Mouse (Mus musculus): ENCODE results near the gene Grik3. TPM values are rescaled to one million over a fixed set of nuclear protein-coding genes. Genes with fewer than 3 reads are reported as not detected.

The Grik3 gene
- total and polyA plus RNA-seq, 3 experiments = under 0.01 TPM; not detected in 2

DNA sequence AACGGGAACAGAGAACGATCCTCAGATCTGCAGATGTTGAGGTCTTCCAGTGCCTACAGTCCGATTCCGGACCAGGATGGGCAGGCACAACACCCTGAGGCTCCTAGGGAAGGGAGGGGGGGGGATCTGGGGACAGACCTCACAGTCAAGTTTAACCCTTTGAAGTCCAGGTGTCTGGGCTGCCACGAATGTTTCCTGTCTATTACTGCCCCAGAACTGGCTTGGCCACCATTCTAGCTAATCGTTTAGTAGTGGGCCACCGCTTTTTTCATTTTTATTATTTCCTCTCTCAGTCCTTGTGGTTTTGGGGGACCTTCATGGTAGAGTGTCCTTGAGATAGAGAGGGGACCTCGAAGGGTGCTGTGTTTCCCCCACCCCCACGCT is 1.6 kb downstream of the Grik3 start:
- TF ChIP-seq ZNF384 (IDR thresholded peaks at IDR 0.05; ENCODE audit: low read depth, low read length) = no peak
- no peak for TF ChIP-seq RAD21 (IDR thresholded peaks at IDR 0.05; ENCODE audit: low read depth, low read length)
- no peak for TF ChIP-seq POLR2AphosphoS2 (IDR thresholded peaks at IDR 0.05; ENCODE audit: low read length)
- no peak for TF ChIP-seq CHD2 (IDR thresholded peaks at IDR 0.05; ENCODE audit: low read length)
- TF ChIP-seq NRF1 (IDR thresholded peaks at IDR 0.05; ENCODE audit: insufficient read depth, low read depth, low read length, poor library complexity, severe bottlenecking) = no peak
- no peak for TF ChIP-seq TBP (IDR thresholded peaks at IDR 0.05; ENCODE audit: low read depth, low read length)
- no peak for TF ChIP-seq USF1 (IDR thresholded peaks at IDR 0.05; ENCODE audit: low read depth, low read length)
- TF ChIP-seq BHLHE40 (IDR thresholded peaks at IDR 0.05; ENCODE audit: borderline replicate concordance, low read depth, low read length) = no peak
- Histone ChIP-seq H3K36me3 (ENCODE audit: control insufficient read depth in 1 of 2, insufficient read depth in 2 of 2, low read length in 2 of 2) (no peaks in the 10 kb centered on the region), H3K4me3 (ENCODE audit: control insufficient read depth in 1 of 2, insufficient read depth in 1 of 2, low read depth in 2 of 2, low read length in 2 of 2) (no peak overlapping the region), H3K27me3 (ENCODE audit: control insufficient read depth in 1 of 2, insufficient read depth in 2 of 2, low read length in 2 of 2) (no peaks in the 10 kb centered on the region), H3K27ac (ENCODE audit: control insufficient read depth, low read depth, low read length) (no peak overlapping the region), H3K4me1 (ENCODE audit: control insufficient read depth in 1 of 2, insufficient read depth in 2 of 2, low read length in 2 of 2) (no peaks in the 10 kb centered on the region), H3K9ac (ENCODE audit: control insufficient read depth, low read depth, low read length, poor library complexity, severe bottlenecking) (no peak overlapping the region), H3K9me3 (replicated peaks; ENCODE audit: insufficient read depth, low read length) (no peaks in the 10 kb centered on the region), H3K79me2 (ENCODE audit: control insufficient read depth, insufficient read depth, low read length, poor library complexity) (no peaks in the 10 kb centered on the region)
- DNase-seq (ENCODE audit: low read depth, low spot score) = no peak

DNA sequence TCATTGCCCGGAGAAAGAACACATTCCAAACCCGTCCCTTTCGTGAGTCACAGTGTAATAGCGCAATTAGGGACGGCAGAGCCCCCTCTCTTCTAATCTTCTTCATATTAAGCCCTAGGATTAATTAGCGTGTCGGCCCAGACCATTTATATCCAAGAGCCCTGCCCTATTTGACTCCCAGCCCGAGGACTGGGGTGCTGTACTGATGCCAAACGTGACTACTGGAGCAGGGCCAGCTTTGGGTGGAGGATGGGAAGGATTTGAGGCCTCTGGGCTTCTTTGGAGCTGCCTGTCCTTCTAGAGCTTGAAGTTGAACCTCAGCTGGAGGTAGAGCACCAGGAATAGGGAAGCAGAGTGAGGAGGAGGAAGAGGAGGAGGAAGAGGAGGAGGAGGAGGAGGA is 2.2 kb downstream of the Grik3 start:
- H3K9me3 ChIP-seq (replicated peaks; ENCODE audit: insufficient read depth, low read length) = no peaks in the 10 kb centered on the region
- no peak overlapping the region for H3K4me3 ChIP-seq (ENCODE audit: control insufficient read depth in 1 of 2, insufficient read depth in 1 of 2, low read depth in 2 of 2, low read length in 2 of 2)
- TF ChIP-seq TCF12 (IDR thresholded peaks at IDR 0.05; ENCODE audit: low read depth, low read length) = no peak
- no peak for TF ChIP-seq USF1 (IDR thresholded peaks at IDR 0.05; ENCODE audit: low read depth, low read length)
- H3K4me1 ChIP-seq (ENCODE audit: control insufficient read depth in 1 of 2, insufficient read depth in 2 of 2, low read length in 2 of 2) = no peaks in the 10 kb centered on the region
- DNase-seq (ENCODE audit: low read depth, low spot score) = no peak
- no peaks in the 10 kb centered on the region for H3K36me3 ChIP-seq (ENCODE audit: control insufficient read depth in 1 of 2, insufficient read depth in 2 of 2, low read length in 2 of 2)
- H3K27me3 ChIP-seq (ENCODE audit: control insufficient read depth in 1 of 2, insufficient read depth in 2 of 2, low read length in 2 of 2) = no peaks in the 10 kb centered on the region
- H3K79me2 ChIP-seq (ENCODE audit: control insufficient read depth, insufficient read depth, low read length, poor library complexity) = no peaks in the 10 kb centered on the region
- no peak overlapping the region for H3K27ac ChIP-seq (ENCODE audit: control insufficient read depth, low read depth, low read length)
- H3K9ac ChIP-seq (ENCODE audit: control insufficient read depth, low read depth, low read length, poor library complexity, severe bottlenecking) = no peak overlapping the region

DNA sequence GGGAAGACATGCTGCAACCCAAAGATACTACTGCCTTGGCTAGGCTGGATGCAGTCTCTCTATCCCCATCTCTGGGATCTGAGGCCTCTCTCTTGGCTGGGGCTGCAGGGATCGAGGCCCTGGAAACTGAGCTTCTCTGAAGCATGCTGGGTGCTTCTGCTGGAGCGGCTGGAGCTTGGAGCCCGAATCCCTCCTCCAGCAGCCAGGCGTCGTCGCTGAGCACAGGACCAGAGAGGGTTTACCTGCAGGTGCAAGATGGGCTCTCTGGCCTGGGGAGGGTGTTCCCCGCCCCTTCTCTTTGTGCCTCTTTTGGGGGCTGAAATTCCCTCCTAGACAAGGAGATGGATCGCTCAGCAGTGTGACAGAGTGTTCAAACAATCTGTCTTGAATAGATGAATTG is 2.6 kb downstream of the Grik3 start:
- Histone ChIP-seq H3K9me3 (replicated peaks; ENCODE audit: insufficient read depth, low read length) (no peaks in the 10 kb centered on the region), H3K36me3 (ENCODE audit: control insufficient read depth in 1 of 2, insufficient read depth in 2 of 2, low read length in 2 of 2) (no peaks in the 10 kb centered on the region), H3K4me1 (ENCODE audit: control insufficient read depth in 1 of 2, insufficient read depth in 2 of 2, low read length in 2 of 2) (no peaks in the 10 kb centered on the region), H3K27me3 (ENCODE audit: control insufficient read depth in 1 of 2, insufficient read depth in 2 of 2, low read length in 2 of 2) (no peaks in the 10 kb centered on the region), H3K4me3 (ENCODE audit: control insufficient read depth in 1 of 2, insufficient read depth in 1 of 2, low read depth in 2 of 2, low read length in 2 of 2) (no peak overlapping the region), H3K9ac (ENCODE audit: control insufficient read depth, low read depth, low read length, poor library complexity, severe bottlenecking) (no peak overlapping the region), H3K27ac (ENCODE audit: control insufficient read depth, low read depth, low read length) (no peak overlapping the region), H3K79me2 (ENCODE audit: control insufficient read depth, insufficient read depth, low read length, poor library complexity) (no peaks in the 10 kb centered on the region)
- TF ChIP-seq MYC (IDR thresholded peaks at IDR 0.05; ENCODE audit: low read depth, low read length) (no peak), ELF1 (IDR thresholded peaks at IDR 0.05; ENCODE audit: low read depth, low read length) (no peak), GABPA (IDR thresholded peaks at IDR 0.05; ENCODE audit: low read depth, low read length) (no peak), CHD2 (IDR thresholded peaks at IDR 0.05; ENCODE audit: low read length) (no peak), POLR2AphosphoS2 (IDR thresholded peaks at IDR 0.05; ENCODE audit: low read length) (no peak), ETS1 (IDR thresholded peaks at IDR 0.05; ENCODE audit: low read depth, low read length) (no peak), TCF12 (IDR thresholded peaks at IDR 0.05; ENCODE audit: low read depth, low read length) (no peak), KAT2A (conservative IDR thresholded peaks at IDR 0.05; ENCODE audit: low read depth, low read length) (no peak), SIN3A (IDR thresholded peaks at IDR 0.05; ENCODE audit: low read length) (no peak), CHD1 (IDR thresholded peaks at IDR 0.05; ENCODE audit: low read depth, low read length) (no peak), CTCF (IDR thresholded peaks at IDR 0.05 in 2 of 3, conservative IDR thresholded peaks at IDR 0.05 in 1 of 3; ENCODE audit: control insufficient read depth in 1 of 3, insufficient read depth in 1 of 3, low read depth in 2 of 3, low read length in 3 of 3, poor library complexity in 1 of 3, severe bottlenecking in 1 of 3) (no peak), TBP (IDR thresholded peaks at IDR 0.05; ENCODE audit: low read depth, low read length) (no peak), MYB (IDR thresholded peaks at IDR 0.05; ENCODE audit: low read depth, low read length) (no peak), MAFK (IDR thresholded peaks at IDR 0.05; ENCODE audit: borderline replicate concordance, low read depth, low read length) (no peak), MAX (IDR thresholded peaks at IDR 0.05; ENCODE audit: low read length) (no peak), MXI1 (IDR thresholded peaks at IDR 0.05; ENCODE audit: low read depth, low read length) (no peak), MAZ (IDR thresholded peaks at IDR 0.05; ENCODE audit: low read depth, low read length) (no peak)
- DNase-seq (ENCODE audit: low read depth, low spot score) = no peak

Data from MEL (cell line).